Mouse (Mus musculus): ENCODE data around the gene Rab39. TPM values are rescaled to one million over a fixed set of nuclear protein-coding genes. Genes with fewer than 3 reads are reported as not detected.

The Rab39 gene
- not detected for polyA plus RNA-seq (2021)

GRCm38 (mm10) chr9:53705992-53706696, at the start of gene Rab39:
Gene Rab39 (minus strand): TSS chr9:53706232.
- H3K27me3 ChIP-seq = peaks cover 38% of the 10 kb centered on the region
- POLR2A ChIA-PET = no interaction called here
- TF ChIP-seq CTCF (IDR thresholded peaks at IDR 0.05) = no peak
- CTCF ChIA-PET = no interaction called here
- ATAC-seq = peak; percentile 78
- DNase-seq (ENCODE audit: low read depth, low spot score) = no peak
- in situ Hi-C loops (cut with MboI; ENCODE audit: low pct_unique_long_range_greater_than_20kb) = no loop called here

GRCm38 (mm10) chr9:53754801-53755200, 48.8 kb upstream of the Rab39 start:
- ChIA-PET POLR2A (no interaction called here), CTCF (interaction anchor here (1.2 kb wide), 1 partner anchor 64 kb away, joined by 3 read pairs; no protein-coding TSS in a partner anchor)
- no peaks in the 10 kb centered on the region for H3K27me3 ChIP-seq
- DNase-seq (ENCODE audit: low read depth, low spot score) = no peak
- ATAC-seq = no peak
- in situ Hi-C loops (cut with MboI; ENCODE audit: low pct_unique_long_range_greater_than_20kb) = no loop called here
- TF ChIP-seq CTCF (IDR thresholded peaks at IDR 0.05) = no peak

- ATAC-seq = no peak
- in situ Hi-C loops (cut with MboI; ENCODE audit: low pct_unique_long_range_greater_than_20kb) = no loop called here
- DNase-seq (ENCODE audit: low read depth, low spot score) = no peak
- POLR2A ChIA-PET = no interaction called here
- CTCF ChIA-PET = interaction anchor here (1.3 kb wide), 1 partner anchor 74 kb away, joined by 3 read pairs; no protein-coding TSS in a partner anchor
- no peaks in the 10 kb centered on the region for H3K27me3 ChIP-seq
- TF ChIP-seq CTCF (IDR thresholded peaks at IDR 0.05) = peak; percentile 77
Observed at GRCm38 (mm10) chr9:53750899-53751298, 44.9 kb upstream of the Rab39 start.

GRCm38 (mm10) chr9:53750411-53750810, 44.4 kb upstream of the Rab39 start:
- POLR2A ChIA-PET = no interaction called here

GRCm38 (mm10) chr9:53740829-53741404, 34.9 kb upstream of the Rab39 start:
- DNase-seq (ENCODE audit: low read depth, low spot score) (no peak), ATAC-seq (no peak)
- no peaks in the 10 kb centered on the region for H3K27me3 ChIP-seq
- ChIA-PET POLR2A (no interaction called here), CTCF (interaction anchor here (1.3 to 1.8 kb wide), 2 partner anchors 30 to 34 kb away, joined by 3 read pairs; partner anchors contain the start of gene Slc35f2)
- TF ChIP-seq CTCF (IDR thresholded peaks at IDR 0.05) = no peak
- in situ Hi-C loops (cut with MboI; ENCODE audit: low pct_unique_long_range_greater_than_20kb) = no loop called here

More at GRCm38 (mm10) chr9:53750411-53750810, 44.4 kb upstream of the Rab39 start:
- in situ Hi-C loops (cut with MboI; ENCODE audit: low pct_unique_long_range_greater_than_20kb) = no loop called here
- DNase-seq (ENCODE audit: low read depth, low spot score) = no peak
- no peak for ATAC-seq
- TF ChIP-seq CTCF (IDR thresholded peaks at IDR 0.05) = no peak
- CTCF ChIA-PET = interaction anchor here (1.3 kb wide), 1 partner anchor 74 kb away, joined by 3 read pairs; no protein-coding TSS in a partner anchor
- H3K27me3 ChIP-seq = no peaks in the 10 kb centered on the region

GRCm38 (mm10) chr9:53705491-53705991, 491 bp downstream of the Rab39 start:
- in situ Hi-C loops (cut with MboI; ENCODE audit: low pct_unique_long_range_greater_than_20kb) = no loop called here
- DNase-seq (ENCODE audit: low read depth, low spot score) (no peak), ATAC-seq (peak; percentile 29)
- ChIA-PET POLR2A (no interaction called here), CTCF (no interaction called here)
- no peak for TF ChIP-seq CTCF (IDR thresholded peaks at IDR 0.05)
- H3K27me3 ChIP-seq = peaks cover 34% of the 10 kb centered on the region

GRCm38 (mm10) chr9:53702991-53703390, 3.0 kb downstream of the Rab39 start:
- in situ Hi-C loops (cut with MboI; ENCODE audit: low pct_unique_long_range_greater_than_20kb) = no loop called here
- ChIA-PET CTCF (no interaction called here), POLR2A (no interaction called here)
- H3K27me3 ChIP-seq = peaks cover 28% of the 10 kb centered on the region
- TF ChIP-seq CTCF (IDR thresholded peaks at IDR 0.05) = no peak
- DNase-seq (ENCODE audit: low read depth, low spot score) (no peak), ATAC-seq (no peak)

- H3K27me3 ChIP-seq = peaks cover 22% of the 10 kb centered on the region
- CTCF ChIA-PET = interaction anchor here (1.3 kb wide), 1 partner anchor 15 kb away, joined by 3 read pairs; no protein-coding TSS in a partner anchor
- ATAC-seq (no peak), DNase-seq (ENCODE audit: low read depth, low spot score) (no peak)
- in situ Hi-C loops (cut with MboI; ENCODE audit: low pct_unique_long_range_greater_than_20kb) = no loop called here
- TF ChIP-seq CTCF (IDR thresholded peaks at IDR 0.05) = no peak
- POLR2A ChIA-PET = no interaction called here
Observed at GRCm38 (mm10) chr9:53700496-53700895, 5.5 kb downstream of the Rab39 start.

- DNase-seq (ENCODE audit: low read depth, low spot score) (no peak), ATAC-seq (no peak)
- CTCF ChIA-PET = no interaction called here
- in situ Hi-C loops (cut with MboI; ENCODE audit: low pct_unique_long_range_greater_than_20kb) = no loop called here
- POLR2A ChIA-PET = interaction anchor here (0.7 kb wide), 1 partner anchor 1048 kb away, joined by 6 read pairs; no protein-coding TSS in a partner anchor
- peaks cover 7% of the 10 kb centered on the region for H3K27me3 ChIP-seq
- TF ChIP-seq CTCF (IDR thresholded peaks at IDR 0.05) = no peak
Observed at GRCm38 (mm10) chr9:53695846-53696245, 10.2 kb downstream of the Rab39 start.

GRCm38 (mm10) chr9:53693718-53694117, 12.3 kb downstream of the Rab39 start:
- no peak for TF ChIP-seq CTCF (IDR thresholded peaks at IDR 0.05)
- peaks cover 5% of the 10 kb centered on the region for H3K27me3 ChIP-seq
- ChIA-PET POLR2A (no interaction called here), CTCF (no interaction called here)
- ATAC-seq (no peak), DNase-seq (ENCODE audit: low read depth, low spot score) (no peak)
- in situ Hi-C loops (cut with MboI; ENCODE audit: low pct_unique_long_range_greater_than_20kb) = loop anchor here (5.0 kb wide), 1 partner anchor 114 kb away; no protein-coding TSS in a partner anchor
